Mouse (Mus musculus) urinary bladder, postnatal 4 days (tissue): ENCODE results near the gene Bicral.
"Not testable (repeated sequence)": the region's sequence is repeated elsewhere in the genome, so short reads cannot be mapped to it uniquely, and the experiment has no call there.

ENCODE experiments used
- DNase-seq, 2 experiments: peaks; one replicate each; pipeline ENCODE4 v3.0.0; 2021 to 2022; ENCODE audit warnings: low spot score in 2 of 2

The Bicral gene

DNA sequence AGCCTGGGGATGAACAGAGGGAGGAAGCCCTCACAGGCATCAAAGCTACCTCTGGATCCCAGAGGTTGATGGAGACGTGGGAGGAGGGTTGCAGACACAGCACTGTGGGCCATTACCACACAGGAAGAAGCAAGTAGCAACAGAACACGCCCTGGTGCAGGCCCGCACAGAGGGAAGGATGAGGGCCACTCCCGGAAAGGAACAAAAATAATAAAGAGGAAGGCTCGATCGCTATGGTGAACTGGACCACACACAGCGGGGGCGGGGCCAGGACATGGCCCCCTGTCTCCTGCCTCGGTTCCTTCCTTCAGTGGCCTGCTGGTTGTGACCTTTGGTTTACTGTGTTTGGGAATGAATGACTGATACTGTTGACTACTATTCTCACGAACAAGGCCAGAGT is 58.6 kb downstream of the Bicral start:
- DNase-seq: no peak

DNA sequence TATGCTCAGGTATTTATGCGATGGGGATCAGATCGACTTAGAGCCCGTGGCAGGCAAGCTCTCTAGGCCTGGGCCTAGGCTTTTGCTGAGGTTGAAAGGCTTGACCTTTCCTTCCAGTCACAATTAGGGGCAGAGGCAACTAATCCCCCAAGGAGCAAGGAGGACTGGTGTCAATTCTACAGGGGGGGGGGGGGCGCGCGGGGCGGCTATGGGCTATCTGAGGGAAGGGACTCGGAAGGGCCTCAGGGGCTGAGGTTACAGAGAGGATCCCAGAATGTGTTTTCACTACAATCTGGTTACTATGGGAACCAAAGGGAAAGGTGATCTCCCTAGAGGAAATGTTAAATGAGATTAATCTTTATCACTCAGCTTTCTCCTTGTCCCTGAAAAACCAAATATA is 60.9 kb downstream of the Bicral start:
- no peak for DNase-seq

DNA sequence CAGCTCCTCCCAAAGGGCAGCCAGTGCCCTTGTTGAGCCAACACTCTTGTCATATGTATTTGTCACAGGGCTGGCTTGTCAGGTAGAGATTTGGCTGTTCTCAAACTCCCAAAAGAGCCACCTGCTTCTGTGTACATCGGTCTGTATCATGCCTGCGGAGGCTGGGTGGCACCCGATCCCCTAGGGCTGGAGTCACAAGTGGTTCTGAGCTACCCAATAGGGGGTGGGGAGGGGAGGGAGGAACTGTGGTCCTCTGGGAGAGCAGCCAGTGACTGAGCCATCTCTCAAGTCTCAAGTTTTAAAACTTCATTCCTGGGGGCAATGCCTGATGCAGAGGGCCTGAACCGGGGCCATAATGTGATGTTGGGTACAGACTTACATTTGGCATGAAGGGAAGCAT is 61.5 kb downstream of the Bicral start:
- DNase-seq: no peak

DNA sequence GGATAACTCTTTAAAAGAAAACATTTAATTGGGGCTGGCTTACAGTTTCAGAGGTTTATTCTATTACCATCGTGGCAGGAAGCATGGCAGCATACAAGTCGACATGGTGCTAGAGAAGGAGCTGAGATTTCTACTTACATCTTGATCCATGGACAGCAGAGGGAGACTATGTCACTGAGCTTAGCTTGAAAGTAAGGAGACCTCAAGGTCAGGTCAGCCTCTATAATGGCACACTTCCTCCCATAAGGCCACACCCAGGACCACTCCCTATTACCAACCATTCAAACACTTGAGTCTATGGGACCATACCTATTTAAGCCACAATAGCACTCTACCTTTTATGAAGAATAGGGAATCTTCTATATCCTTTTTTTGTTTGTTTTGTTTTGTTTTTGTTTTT is 65.3 kb downstream of the Bicral start:
- DNase-seq: no peak

DNA sequence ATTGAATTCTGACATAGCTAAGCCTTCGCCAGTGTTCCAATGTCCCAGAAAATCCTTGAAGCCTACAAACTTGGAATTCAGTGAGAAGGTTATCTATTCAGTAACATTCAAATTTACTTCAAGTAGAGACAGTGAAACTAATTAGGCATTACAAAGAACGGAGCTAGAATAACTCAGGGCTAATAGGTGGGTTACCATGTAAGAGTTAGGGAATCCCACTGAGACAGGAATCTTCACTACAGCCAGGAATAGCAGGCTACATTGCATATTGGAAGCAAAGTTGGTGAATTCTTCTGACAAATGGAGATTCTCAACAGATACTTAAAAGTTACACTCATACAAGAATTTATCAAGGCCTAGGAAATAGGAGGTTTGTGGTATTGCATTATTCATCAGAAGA is 70.3 kb downstream of the Bicral start:
- not testable (repeated sequence) for DNase-seq

DNA sequence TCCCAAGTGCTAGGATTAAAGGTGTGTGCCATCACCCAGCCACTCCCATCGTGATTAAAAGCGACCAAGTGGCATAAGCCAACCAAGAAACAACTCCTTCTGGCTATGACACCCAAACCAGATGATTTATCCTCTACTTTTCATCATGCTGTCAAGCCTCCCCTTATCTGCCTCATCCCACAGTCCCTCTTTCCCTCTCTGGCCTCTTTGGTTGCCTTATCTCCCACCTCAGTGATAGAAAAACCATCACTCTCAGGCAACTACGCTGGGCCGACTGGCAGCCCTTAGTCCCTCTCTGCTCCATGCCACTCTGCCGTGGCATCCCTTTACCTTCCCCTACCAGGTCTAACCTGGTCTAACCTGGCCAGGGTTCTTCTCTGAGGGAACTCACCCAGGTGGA is 71.3 kb downstream of the Bicral start:
- DNase-seq: no peak

DNA sequence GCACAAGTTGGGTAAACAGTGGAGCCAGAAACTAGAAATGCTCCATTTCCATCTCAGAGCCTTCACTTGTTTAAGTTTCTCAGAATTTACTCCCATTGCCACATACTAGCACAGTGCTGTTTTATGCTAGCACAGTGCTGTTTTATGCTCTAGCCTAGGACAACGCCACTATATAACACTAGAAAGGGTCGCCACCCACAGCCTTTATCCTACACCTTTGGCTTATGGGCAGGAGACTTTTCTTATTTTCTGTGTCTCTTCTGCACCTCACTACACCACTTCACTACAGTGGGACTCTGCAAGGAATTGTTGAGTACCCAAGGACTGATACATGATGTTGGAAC is 75.1 kb downstream of the Bicral start:
- DNase-seq: no peak

DNA sequence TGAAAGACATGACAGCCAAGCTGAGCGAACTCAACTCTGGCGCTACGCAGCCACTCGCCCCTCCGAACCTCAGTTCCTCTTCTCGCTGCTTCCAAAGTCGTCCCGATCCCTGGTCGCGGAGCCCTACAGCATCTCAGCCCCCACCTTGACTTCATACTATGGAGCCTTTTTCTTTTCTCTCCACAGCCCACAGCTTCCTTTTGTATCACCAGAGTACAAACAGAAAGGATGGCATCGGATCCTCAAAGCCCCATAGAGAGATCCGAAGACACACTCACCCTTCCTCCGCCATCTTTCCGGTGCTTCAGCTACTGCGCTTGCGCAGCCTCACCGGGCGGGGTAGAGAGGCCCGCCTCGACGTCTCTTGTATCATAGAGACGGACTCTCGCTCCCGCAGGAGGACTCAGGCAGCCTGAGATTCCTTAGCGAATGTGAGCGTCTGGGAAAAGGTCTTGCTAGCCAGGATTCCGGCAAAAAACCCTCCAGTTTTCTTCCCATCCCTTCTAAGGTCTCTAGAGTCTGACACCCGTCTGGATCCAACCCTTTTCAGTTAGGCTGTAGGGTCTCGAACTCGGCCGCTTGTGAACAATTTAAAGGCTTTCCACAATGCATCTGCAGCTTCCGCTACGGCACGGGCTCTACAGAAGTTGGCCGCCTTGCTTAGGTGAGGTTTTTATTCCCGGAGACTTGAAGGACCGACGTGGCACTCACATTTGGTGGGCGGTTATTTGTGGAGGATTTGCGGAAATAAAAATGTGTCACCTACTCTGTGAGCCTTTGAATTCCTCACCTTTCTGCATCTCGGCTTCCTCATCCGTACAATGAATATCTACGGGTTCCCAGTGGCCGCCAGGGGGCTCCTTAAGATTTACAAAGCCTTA is 75.7 kb downstream of the Bicral start, which contains the start of gene Rpl7l1:
Gene Rpl7l1 (minus strand): TSS at position 332 of the 881 bp plus-strand sequence.
- peak; percentile 89 to 93 for DNase-seq

DNA sequence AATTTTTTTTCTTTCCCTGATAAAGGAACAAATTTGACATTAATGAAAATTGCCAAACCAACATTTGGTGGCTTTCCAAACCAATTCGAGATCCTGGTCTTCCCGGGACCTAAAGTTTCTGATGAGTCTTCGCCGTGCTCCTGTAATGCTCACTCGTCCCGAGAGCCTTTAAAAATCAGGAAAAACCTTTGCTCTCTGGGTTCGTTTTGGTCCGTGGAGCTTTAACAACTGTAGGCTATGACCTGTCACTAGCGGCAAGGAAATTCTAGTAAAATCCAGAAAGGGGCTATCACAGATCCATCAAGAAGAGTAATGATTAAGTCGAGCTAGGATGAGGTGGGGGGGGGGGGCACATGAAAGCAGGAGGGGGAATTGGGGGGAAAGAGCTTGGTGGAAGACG is 76.4 kb downstream of the Bicral start:
- DNase-seq: no peak

DNA sequence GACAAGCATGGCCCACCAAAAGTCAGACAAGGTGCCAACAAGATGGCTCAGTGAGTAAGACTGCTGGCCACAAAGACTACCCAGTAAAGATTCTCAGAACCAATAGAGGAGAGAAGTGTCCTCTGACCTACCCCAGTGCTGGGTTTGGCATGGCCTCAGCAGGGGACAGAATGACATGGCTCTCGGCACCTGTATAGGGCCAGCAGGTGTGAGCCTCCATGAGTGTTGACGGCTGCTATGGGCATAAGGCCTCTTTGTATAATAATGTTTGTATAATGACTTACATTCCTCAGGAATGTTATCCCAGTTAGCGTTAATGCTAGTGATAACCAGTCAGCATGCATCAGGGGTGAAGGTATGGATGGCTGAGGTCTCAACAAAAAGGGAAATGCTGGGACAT is 82.2 kb downstream of the Bicral start:
- no peak for DNase-seq

DNA sequence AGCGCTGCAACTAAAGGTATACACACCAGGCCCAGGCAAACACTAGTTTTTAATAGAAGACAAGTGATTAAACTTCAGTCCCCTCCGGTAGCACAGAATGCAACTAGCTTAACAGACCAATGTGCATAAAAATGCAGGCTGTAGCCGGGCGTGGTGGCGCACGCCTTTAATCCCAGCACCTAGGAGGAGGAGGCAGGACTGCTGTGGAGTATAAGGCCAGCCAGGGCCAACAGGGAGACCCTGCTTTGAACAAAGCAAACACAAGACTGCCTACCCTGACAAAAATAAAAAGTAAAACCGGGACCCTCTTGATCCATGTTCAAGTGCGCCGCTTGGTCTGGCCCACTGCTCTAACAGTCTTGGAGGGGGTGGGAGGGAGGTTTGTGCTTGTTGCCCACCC is 83.2 kb downstream of the Bicral start:
- DNase-seq: no peak

DNA sequence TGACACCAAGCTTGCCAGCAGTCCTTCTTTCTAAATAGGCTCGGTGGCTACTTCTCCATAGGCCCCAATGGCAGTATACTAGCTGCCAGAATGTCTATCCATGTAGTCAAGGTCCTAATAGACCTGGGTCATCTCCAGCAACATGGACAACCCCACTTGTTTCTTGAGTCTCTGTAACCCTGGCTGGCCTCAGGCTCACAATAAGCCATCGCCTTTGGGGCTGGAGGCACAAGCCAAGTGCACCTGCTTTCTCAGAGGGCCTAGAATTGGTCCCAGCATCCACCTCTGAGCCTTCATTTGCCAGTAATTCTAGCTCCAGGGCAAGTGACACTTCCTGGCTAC is 84.2 kb downstream of the Bicral start:
- no peak for DNase-seq

DNA sequence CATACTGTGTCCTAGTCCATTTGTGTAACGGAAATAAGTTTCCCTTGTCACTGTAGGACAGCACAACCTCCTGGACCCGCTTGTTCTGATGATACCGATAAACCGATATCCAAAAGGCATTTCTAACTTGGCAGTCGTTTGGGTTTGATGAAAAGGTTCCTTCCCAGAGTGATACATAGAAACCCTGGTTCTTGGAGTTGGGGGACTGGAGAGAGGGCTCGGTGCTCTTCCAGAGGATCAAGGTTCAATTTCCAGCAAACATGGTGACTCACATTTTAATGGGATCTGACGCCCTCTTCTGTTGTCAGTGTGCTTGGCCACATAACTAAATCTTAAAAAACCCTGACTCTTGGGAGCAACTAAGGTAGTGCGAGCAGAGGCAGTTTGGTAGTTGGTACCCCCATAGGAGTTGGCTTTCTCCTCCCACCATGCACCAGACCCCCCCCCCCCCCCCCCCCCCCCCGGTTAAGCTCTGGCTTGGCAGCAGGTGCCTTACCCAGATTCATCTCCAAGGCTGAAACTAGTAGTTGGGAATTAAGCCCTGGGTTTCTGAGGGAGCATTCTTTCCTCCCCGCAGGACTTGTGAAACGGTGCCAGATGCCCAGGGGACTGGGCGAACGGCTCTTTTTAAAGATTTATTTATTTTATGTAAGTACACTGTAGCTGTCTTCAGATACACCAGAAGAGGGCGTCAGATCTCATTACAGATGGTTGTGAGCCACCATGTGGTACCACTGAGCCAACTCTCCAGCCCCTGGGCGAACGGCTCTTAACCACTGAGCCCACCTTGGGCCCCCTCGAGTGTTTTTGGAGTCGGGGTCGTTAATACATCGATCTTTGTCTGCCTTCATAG is 84.8 kb downstream of the Bicral start:
- DNase-seq: no peak

DNA sequence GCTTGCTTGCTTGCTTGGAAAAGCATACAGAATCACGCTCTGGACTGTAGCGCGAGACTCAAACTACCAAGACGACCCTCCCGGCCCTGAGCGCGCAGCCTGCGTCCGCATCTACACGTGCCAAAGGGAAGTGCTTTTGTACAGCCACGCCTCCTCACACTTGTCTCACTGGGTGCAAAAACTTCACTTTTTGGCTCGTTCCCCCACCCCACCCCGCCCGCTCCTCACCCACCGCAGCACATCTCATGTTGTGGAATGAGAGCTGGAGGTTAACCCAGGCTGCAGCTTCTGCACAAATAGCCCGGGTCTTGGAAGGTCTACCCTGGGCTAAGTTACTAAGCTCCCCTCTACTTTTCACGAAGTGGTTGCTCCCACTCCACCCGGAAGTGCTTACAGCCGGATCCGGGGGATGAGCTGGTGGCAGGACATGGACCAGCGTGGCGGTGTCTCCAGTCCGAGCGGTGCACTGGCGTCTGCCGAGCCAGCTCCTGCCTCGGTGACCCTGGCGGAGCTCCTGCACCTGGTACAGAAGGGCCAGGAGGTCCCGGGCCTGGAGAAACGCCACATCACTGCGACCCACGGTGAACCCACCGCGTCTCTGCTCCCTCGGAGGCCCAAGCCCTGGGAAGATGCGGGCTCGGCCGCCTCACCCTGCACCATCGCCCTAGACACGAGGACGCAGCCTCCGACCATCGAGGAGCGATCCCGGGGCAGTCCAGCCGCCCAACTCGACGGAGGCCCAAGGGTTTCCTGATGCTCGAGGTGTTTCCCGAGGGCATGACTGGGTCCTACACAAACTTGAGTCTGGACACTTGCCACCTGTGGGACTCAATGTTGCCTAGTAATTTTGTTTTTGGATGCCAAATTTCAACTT is 85.6 kb downstream of the Bicral start, which contains the start of gene 2310039H08Rik:
Gene 2310039H08Rik (plus strand): TSS at position 232 of the 874 bp plus-strand sequence.
- peak; percentile 80 to 84 for DNase-seq

DNA sequence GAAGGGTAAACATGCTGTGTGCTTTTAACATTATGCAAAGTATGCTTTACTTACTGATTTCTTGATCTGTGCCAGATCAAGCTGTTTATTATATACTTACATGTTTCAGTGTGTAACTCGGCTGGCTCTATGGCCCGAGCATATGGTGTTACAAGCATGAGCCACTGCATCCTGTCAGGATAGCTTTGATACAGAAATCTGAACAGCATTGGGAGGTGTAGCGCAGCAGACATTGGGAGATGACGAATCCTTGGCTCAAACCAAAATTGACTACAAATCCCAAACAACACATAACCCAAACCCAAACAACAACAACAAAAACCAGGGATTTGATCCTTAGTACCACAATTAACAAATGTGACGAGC is 86.3 kb downstream of the Bicral start:
- DNase-seq: no peak

DNA sequence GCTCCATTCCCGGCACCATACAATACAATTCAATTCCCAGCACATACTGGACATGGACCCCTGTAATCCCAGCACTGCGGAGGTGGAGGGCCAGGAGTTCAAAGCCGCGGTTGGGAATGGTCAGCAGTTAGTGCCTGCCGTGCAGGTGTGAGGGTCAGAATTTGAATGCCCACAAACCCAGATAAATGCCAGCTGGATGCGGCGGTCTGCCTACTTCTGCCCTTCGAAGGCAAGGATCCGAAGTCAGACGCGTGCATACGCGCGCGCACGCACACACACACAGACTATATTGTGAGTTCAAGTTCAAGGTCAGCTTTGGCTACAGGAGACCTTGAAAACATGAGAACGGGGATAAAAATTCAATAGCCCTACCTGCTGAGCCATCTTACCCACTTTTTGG is 86.7 kb downstream of the Bicral start:
- no peak for DNase-seq

DNA sequence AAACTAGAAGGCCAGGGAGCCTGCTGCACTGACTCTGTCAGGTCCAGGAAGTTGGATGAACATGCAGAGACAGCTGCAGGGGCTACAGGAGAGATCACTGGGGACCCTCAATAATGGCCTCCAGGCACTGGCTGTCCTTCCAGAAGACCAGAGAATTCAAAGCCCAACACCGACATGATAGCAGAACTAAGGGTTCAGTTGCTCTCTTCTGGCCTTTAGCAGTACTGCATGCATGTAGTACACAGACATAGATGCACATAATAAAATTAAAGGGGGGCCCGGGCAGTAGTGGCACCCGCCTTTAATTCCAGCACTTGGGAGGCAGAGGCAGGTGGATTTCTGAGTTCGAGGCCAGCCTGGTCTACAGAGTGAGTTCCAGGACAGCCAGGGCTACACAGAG is 87.3 kb downstream of the Bicral start:
- no peak for DNase-seq

DNA sequence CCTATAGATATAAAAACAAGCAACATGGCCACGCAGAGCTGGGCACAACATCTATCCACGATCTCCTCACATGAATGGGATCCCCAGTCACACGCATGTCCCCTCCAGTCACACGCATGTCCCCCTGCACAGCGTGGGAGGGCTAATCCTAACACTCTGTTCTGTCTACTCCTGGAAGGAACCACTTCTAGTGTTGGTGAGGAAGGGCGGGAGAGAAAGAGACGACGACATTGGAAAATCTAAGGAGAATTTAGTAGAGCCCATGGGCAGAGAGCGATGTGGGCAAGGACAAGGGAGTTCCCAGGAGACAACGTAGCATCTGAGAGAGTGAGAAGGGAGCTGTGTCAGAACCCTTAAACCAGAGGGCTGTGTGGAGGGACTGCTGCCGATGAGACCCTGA is 87.7 kb downstream of the Bicral start:
- no peak for DNase-seq

DNA sequence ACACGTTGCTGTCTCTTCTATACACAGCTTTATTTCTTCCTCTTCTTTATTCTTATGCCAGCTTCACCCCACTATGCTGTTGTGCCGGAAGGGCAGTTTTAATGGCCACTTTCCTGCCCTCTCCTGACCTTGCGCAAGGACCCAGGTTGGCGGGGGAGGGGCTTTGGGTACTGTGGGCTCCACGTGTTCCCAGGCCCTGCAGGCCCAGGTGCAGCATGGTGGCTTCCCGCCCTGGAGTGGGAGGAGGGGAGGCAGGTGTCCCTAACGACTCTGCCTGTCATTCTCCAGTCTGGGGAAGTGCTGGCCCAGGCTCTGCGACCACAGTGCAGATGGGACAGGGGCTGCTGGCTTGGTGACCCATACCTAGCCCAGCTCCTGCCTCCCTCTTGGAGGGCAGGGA is 90.4 kb downstream of the Bicral start:
- DNase-seq: no peak

DNA sequence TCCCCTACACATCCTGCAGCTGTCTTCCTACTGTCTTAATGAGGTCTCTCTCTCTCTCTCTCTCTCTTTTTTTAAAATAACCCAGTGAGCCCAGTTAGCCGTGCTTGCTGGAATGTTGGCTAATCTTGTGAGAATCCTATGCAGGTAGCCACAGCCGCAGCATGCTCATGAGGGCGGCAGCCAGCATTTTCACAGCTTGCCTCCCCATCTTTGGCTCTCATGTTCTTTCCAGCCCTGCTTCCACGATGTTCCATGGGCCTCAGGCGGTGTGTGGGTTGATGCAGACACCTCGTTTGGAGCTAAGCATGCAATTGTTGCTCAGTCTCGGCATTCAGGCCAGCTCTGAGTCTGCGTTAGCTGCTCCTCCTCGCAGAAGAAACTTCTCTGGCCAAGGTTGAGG is 93.4 kb downstream of the Bicral start:
- not testable (repeated sequence) for DNase-seq

DNA sequence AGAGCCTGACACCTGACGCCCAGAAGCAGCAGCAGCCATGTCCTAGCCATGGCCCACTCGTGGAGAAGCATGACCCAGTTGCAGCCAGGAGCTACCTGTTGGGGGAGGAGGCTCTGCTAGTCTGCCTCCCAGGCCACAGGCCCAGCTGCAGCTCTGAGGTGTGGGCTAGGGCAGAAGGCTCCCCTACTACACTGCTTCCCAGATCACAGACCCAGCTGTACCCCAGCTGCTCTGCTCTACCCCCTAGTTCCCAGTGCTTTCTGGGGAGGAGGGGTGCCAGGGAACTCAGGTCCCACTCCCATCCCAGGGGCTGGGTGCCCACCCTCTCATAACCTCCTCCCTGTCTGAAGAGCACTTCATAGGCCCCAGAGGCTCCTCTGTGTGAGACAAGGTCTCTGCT is 94.7 kb downstream of the Bicral start, which contains the start of gene Ptcra:
Gene Ptcra (minus strand): TSS at position 169 of the 400 bp plus-strand sequence.
- no peak for DNase-seq

DNA sequence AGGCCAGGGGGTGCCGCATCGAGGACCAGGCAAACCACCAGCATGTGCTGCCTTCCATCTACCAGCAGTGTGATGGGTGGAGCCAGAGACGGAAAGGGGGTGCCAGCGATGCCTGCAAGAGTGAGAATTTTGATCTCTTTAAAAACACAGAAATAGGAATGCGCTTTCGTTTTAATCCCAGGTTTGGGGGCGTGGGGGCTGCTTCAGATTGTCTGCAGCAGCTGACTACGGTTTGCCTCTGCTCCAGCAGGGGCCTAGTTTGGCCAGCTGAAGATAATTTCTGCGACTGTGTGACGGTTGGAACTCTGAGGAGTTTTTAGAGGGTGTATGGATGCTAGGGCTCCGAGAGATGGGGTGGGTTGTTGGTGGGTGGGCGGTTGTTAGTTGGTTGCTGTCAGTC is 99.5 kb downstream of the Bicral start:
- no peak for DNase-seq
